Mouse (Mus musculus) G1E (cell line): ENCODE measurements around the gene Pjvk.

ENCODE experiments used
- CTCF ChIP-seq: IDR thresholded peaks from 2 replicates; pipeline ENCODE4 v1.5.1; 2012; ENCODE audit warnings: low read depth, low read length, inconsistent platforms, mixed read lengths
- GATA1 ChIP-seq: IDR thresholded peaks from 2 replicates; pipeline ENCODE4 v1.6.1; 2012; ENCODE audit warnings: borderline replicate concordance, low read length, inconsistent platforms, mixed read lengths
- POLR2AphosphoS5 ChIP-seq: IDR thresholded peaks from 2 replicates; pipeline ENCODE4 v1.6.1; 2012; ENCODE audit warnings: low read depth, low read length, inconsistent platforms; ENCODE audit not compliant: insufficient replicate concordance

GRCm38 (mm10) chr2:76686986-76687385 is 38.7 kb downstream of the Pjvk start:
- no peak for TF ChIP-seq CTCF
- no peak for TF ChIP-seq GATA1
- TF ChIP-seq POLR2AphosphoS5 = no peak
